Mouse (Mus musculus): ENCODE results near the gene Snx7. TPM values are rescaled to one million over a fixed set of nuclear protein-coding genes. Genes with fewer than 3 reads are reported as not detected.

Gene Snx7
- polyA plus RNA-seq (2012; rRNA removed): 26.8 and 36.4 TPM in 2 replicates

DNA sequence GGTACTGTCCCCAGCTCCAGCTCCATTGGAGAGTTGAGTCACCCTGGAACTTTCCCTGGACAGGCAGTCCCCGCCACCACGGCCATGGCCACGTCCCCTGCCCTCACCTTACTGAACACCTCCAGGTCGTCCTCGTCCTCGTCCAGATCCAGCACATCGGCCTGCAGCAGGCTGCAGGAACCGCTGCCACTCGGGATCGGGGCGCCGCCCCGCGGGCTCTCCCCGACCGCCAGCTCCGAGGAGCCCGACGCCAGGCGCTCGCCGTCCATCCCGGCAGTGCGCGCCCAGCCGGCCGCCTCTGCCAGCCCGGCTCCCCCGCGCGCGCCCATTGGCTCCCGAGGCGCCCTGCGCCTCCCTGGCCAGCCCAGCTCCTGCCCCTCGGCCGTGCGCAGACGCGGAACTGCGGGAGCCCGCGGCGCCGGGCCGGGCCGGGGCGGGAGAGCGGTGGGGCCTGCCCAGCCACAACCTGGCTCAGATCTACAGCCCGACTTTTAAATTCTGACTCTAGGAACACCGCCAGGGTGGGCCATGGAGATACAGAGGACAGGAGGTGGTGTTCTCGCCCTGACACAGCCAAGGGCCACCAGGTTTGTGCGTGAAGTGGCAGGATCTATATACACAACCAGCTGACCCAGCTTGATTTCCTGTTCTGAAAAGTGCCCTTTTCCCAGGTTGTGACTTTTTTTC lies at the start of gene Snx7:
Snx7 (minus strand) TSS at position 300 of the 687 bp plus-strand sequence.
- DNase-seq (ENCODE audit: low read depth, low spot score): peak; percentile 57
- WGBS: under 1% methylated on average over 53 of the region's 53 CpGs

DNA sequence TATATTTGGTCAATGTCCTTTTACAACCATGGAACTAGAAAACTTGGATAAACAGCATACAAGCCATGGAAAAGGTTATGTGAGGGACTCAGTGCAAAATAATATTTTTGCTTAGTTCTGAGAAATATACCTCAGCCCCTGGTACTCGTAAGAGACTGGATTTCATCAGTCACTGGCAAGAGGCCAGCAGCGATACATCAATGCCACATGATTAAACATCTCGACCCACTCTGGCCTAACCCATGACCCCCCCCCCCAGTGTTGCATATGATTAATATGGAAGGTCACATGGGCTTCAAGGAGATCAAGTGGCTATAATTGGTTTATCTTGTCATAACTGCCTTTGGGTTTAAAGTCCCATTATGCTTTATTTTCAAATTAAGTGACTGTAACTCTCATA lies 46.7 kb upstream of the Snx7 start:
- DNase-seq (ENCODE audit: low read depth, low spot score): no peak
- 63% methylated on average over 3 of the region's 3 CpGs for WGBS

DNA sequence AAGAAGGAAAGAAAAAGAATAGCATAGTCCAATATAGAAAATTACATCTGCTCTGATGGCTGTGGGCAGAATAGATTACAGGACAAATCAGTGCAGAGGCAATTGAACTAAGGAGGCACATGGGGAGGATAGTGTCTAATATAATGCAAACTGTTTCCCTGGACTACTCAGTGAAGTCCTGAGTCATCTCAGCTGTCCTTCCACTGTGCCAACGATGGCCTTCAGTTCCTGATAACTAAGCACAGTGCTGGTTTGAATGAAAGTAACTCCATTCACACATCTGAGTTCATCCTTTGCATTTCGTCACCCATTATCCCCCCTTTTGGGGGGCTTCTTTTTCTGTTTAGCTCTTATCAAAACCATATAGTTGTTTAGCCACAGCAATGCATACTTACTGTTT lies 25.0 kb upstream of the Snx7 start:
- no peak for DNase-seq (ENCODE audit: low read depth, low spot score)
- WGBS: 66% methylated on average over 2 of the region's 2 CpGs

DNA sequence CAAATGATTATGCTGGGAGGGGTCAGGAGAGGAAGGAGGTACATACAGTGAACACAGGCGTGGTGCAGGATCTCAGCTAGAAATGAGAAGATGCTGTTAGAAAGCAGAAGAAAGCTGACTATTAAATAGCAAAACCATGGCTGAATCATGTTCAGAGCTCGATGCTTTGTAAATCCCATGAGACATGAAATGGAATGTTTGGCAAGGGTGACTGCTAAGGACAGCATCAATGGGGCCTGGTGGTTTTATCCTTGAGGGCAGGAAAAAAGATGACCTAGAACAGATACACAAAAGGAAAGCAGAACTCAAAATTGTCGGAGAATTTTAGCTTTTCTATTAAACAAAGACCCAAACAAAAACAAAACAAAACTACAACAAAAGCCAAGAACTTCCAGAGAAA lies 6.7 kb upstream of the Snx7 start:
- 74% methylated on average over 3 of the region's 3 CpGs for WGBS
- no peak for DNase-seq (ENCODE audit: low read depth, low spot score)

DNA sequence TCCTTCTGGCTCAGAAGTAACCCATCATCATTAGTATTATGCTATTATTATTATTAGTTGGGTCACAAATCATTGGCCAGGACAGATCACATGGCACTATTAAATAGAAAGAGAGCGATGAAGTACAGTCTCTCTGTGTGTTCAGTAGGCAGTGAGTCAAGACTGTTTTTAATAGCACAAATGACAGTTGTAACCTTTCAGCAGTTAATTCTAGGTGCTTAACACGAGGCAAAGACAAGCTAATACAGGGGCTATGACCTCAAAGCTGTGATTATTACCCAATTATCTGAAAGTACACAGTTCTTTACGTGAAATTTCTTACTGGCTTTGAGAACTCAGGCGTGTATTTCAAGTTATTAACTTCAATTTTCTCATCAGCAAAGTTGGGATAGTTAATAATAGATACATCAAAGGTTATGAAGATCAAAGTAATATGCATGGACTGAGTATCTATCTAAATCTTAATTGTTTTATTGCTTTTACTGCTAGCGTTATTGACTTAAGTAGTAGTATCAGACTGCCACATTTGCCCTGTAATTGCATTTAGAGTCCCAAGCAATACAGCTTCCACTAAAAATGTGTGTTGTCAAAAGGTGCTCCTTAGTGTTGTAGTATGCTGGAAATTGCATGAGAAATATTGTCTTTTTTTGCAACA lies 4.6 kb upstream of the Snx7 start:
- no peak for DNase-seq (ENCODE audit: low read depth, low spot score)
- 36% methylated on average over 5 of the region's 5 CpGs for WGBS

DNA sequence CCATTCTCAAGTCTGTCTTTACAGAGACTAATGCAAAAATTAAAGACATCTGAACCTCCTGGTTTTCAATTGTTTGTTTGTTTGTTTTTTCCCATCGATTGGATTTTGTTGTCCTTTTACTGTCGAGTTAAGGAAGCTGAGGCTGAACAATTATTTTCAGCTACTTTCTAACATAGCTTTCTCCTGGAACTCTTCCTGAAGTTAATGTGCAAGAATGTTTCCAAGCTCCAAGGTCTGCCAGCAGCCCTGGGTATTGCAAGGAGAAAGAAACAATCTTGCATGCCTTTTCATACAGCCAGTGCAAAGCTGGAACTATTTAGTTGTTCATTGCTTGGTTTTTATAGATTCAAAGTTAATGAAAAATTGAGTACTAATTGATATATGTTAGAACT lies 584 bp upstream of the Snx7 start:
- WGBS: 0% methylated on average over 2 of the region's 2 CpGs

DNA sequence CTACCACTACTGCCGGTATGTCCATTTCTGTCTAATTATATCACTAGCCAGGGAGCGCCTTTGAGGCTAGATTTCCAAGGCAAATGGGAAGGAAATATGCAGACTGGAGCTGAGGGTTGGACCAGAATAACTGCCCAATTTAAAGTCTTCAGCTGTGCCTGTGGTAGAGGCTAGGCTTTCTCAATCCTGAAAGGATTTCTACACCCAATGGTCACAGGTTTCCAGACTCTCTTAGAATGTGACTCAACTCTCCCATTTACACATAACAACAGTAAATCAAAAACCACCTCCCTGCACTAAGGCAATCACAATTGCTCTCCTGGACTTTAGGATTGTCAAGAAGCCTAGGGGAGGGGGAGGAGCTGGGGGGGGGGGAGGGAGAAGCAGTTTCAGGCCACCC lies 645 bp downstream of the Snx7 start:
- no peak for DNase-seq (ENCODE audit: low read depth, low spot score)
- 19% methylated on average over 2 of the region's 2 CpGs for WGBS

More for the DNA sequence above, 584 bp upstream of the Snx7 start:
- DNase-seq (ENCODE audit: low read depth, low spot score): no peak

DNA sequence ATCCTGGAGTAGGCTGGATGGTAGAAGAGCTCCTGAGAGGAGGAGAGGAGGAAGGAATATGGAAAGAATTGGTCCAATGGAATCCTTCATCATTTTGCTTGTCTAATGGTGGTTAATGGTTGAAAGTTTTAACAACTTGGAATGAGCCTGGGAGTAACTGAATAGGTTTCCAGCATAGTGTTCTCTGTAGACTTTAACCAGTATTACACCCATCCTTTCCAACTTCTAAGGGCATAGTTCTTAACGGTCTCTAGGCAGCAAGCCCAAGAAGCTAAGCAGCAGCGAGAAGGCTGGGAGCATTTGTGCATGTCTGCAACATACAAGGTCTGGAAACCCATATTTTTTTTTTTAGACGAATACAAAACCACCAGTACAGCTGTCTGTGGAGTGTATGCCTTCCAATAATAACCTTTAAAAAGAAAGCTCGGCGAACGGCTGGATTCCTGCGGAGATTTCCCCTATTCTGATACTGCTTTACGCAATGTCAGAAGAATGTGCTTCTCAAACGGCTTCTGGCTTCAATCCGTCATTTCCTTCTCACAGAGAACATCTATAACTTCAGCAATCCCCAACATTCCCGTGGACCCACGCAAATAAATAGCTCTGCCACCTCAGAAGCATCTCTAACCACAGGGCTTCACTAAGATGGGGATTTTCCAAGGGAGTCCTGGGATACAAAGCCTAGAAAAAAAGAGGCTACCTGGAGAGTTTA lies 1.9 kb downstream of the Snx7 start:
- WGBS: 41% methylated on average over 12 of the region's 12 CpGs
- DNase-seq (ENCODE audit: low read depth, low spot score): no peak

DNA sequence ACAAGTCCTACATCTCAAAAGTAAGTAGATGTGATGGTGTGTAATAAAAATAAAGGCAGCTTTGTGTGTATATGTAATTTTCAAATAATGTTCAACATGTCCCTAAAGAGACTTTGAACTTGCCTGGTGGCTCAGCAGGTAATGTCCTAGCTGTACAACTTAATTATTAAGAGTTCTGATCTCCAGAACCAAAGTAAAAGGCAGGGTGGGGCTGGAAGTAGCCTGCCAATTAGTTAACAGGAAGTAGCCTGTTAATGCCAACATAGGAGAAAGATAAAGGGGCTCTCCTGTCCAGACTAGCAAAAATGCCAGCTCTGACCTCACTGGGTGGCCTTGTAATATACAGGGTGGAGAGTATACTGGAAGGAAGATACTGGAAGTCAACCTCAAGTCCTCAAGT lies 3.1 kb downstream of the Snx7 start:
- no peak for DNase-seq (ENCODE audit: low read depth, low spot score)

DNA sequence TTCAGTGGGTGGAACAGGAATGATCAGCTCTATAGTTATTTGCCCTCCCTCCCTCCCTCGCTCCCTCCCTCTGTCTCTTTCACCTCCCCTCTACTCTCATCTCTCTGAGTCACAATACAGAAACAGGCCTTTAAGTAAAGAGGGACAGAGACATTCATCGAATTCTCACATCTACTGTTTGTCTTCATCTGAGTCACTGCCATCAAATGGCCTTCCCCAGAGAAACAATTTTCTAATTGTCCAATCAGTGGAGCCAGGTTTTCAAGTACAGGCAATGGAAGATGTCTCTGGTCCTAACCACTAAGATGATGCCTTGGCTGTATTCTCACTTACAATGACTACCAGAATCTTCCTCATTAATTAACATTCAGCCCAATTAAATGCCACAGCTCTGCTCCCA lies 5.8 kb downstream of the Snx7 start:
- 54% methylated on average over 2 of the region's 2 CpGs for WGBS
- no peak for DNase-seq (ENCODE audit: low read depth, low spot score)

DNA sequence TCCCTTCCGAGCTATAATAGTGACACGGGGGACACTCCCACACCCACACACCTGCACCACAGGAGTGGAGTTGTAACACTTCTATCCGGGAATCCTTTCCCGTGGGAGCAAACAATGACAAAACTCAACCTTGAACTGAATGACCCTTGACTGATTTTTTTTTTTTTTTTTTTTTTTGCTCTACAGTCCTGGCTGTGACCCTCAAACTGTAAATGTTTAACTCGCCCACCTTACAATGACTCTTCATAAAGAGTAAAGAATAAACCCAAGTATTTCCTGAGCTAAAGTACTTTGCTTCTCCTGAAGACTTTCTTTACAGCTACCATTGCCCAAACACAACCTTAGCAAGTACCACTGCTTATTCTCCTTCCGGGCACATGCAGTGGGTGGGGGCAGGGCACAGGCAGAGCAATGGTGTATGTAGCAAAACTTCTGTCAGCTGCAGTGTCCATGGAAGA lies 6.7 kb downstream of the Snx7 start:
- 33% methylated on average over 6 of the region's 6 CpGs for WGBS
- DNase-seq (ENCODE audit: low read depth, low spot score): no peak

DNA sequence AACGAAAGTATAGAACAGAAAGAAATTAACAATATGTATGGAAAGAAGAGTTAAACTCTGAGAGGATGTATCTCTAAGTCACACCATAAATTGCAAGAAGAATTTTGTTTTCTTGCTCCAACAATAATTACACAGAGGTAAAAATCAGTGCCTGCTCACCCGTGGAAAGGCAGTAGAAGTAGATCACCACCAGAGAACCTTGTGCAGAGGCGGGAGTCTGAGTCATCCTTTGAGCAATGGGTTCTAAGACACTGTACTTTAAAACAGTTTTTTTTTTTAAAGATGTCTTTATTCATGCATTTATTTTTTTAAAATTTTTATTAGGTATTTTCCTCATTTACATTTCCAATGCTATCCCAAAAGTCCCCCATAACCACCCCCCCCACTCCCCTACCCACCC lies 9.7 kb downstream of the Snx7 start:
- no peak for DNase-seq (ENCODE audit: low read depth, low spot score)
- 87% methylated on average over 3 of the region's 3 CpGs for WGBS

DNA sequence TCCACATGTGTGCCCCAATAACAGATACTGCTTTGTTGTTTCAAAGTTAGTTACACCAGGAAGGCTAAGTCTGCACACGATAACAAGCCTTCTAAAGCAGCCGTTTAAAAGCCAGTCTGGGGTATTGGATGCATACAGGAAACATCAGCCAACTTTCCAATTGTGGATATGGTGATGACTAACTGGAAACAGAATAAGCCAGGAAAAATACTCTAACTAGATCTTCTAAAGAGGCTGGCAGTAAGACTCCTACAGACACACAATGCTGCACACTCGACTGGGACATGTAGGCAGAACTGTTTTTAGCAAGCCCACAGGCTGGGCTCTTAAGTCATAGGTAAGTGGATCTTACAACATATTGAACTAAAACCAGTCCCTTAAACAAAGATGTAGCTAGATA lies 15.0 kb downstream of the Snx7 start:
- DNase-seq (ENCODE audit: low read depth, low spot score): no peak
- WGBS: 71% methylated on average over 3 of the region's 3 CpGs

DNA sequence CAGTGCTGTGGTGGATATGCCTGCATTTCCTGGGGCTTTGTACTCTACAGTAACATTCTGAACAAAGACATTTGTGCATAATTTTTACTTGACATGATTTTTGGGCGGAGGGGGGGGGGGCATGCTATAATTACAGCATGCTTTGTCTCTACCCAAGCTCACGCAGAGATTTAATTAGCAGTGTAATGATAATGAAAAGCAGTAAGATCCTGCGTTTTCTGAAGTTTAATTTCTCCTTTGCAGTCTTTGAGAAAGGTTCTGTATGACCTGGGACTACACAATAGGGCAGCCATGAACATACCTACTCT lies 16.7 kb downstream of the Snx7 start:
- 96% methylated on average over 3 of the region's 3 CpGs for WGBS
- DNase-seq (ENCODE audit: low read depth, low spot score): no peak

DNA sequence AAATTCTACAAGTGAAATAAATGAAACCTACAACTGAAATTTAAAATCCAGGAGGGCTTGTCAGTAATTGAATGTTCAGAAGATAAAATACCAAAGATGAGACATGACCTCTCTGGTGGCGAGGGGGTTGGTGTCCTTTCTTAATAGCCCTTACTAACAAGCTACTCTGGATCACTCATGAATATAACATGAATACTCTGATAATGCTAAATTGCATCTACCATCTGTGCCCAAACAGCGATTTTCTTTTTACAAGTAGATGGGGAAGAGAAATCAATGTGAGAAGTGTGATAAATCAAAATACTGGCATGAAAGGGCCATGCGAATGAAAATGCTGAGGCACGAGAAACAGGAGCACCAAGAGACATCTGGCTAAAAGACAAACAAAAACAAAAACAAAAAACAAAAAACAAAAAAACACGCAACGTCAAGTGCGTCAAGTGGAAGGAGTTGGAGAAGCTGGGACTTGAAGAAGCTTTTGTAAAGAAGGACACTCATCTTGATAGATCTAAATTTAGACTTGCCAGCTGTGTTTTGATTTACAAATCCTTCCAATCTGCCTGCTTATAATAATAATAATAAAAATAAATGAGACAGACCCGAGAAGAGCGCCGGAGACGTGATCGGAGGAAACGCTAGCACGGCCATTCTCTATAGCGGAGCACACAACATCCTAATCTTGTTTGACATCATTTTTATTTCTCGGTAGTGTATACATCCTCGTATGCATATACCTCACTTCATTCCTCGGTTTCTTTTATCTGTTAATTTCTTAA lies 17.3 kb downstream of the Snx7 start:
- DNase-seq (ENCODE audit: low read depth, low spot score): no peak
- WGBS: 88% methylated on average over 18 of the region's 18 CpGs

DNA sequence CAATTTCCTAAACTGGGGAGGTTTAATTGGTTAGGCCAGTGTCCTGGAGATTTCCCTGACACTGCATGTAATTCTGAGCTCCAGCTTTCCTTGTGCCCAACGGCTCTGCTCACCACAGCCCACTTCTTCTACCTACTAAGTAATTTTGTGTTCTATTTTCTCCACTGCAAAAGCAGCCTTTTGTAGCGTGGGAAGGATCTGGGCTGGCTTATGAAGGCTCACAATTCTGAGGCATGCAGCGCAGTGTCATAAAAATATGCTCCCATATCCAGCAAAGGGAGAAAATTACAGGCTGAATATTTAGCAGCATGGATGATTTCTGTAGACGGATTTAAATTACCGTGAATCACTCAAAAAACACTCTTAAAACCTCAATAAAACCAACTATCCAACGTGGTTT lies 19.9 kb downstream of the Snx7 start:
- DNase-seq (ENCODE audit: low read depth, low spot score): no peak
- 70% methylated on average over 6 of the region's 6 CpGs for WGBS

DNA sequence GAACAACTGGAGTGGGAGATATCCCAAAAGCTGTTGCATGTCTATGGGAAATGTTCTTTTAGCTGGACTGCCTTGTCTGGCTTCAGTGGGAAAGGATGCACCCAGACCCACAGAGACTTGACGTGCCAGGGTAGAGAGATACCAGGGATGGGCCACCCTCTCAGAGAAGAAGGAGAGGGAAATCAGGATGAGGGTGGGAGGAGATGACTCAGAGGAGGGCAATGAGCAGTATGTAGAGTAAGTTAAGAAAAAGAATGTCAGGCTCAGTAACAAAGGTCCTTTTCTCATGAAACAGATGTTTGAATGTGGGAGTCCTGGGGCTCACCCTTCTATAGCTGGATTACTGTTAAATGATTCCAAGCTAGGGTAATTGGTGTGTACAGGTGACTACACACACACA lies 26.1 kb downstream of the Snx7 start:
- no peak for DNase-seq (ENCODE audit: low read depth, low spot score)
- WGBS: 95% methylated on average over 1 of the region's 1 CpGs

DNA sequence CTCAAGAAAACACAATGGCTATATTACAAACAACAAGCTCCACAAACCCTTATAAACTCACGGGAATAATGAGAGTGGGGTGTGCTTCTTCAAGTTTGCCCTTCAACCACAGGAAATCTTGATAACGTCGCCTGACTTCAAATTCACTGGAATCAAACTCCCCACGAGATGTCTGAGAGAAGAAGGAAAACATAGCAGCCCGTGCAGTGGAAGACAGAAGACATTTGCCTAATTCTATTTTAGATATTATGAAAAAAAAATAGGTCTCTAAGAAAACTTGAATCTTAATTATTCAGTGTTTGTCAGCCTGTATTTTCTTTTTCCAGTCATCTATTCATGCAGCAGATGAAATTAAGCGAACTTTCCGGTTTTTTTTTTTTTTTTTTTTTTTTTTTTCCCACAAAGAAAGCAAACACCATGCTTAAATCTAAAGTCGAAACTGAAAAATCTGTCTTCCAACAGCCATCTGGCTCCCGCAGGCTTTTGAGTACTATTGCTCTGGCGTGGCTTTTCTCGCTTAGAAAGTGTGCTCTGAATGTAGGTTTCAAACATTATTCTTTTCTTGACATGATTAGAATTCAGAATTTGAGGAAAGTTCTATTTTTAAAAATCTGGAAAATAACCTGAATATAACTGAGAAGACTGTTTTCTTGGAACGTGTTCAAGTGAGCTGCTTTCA lies 28.7 kb downstream of the Snx7 start:
- no peak for DNase-seq (ENCODE audit: low read depth, low spot score)
- WGBS: 76% methylated on average over 12 of the region's 12 CpGs

DNA sequence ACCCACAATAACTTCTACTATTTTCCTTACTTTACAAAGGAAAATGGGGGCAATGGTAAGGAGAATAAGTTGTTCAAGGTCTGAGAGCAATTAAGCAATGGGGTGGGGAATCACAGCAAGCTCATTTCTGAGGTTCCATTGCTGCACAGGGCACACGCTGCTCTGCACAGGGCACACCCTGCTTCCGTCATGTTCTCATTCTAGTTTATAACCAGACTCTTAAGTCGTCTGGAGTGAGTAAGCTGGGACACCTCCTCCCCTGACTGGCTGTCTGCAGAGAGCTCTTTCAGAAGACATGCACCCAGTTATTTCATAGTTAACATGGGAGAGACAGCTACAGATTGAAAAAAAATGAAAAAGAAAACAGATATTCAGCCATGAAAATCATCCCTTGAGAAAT lies 30.7 kb downstream of the Snx7 start:
- no peak for DNase-seq (ENCODE audit: low read depth, low spot score)
- 23% methylated on average over 3 of the region's 3 CpGs for WGBS

All from large intestine, adult 2 months (tissue).